Mouse (Mus musculus) G1E (cell line): ENCODE results near the gene Cacna1c.

Experiments
- CTCF ChIP-seq: IDR thresholded peaks from 2 replicates; pipeline ENCODE4 v1.5.1; 2012; ENCODE audit warnings: low read depth, low read length, inconsistent platforms, mixed read lengths
- TAL1 ChIP-seq: conservative IDR thresholded peaks from 2 replicates; pipeline ENCODE4 v1.6.1; 2012; ENCODE audit warnings: low read depth, low read length, inconsistent platforms, mixed read lengths

DNA sequence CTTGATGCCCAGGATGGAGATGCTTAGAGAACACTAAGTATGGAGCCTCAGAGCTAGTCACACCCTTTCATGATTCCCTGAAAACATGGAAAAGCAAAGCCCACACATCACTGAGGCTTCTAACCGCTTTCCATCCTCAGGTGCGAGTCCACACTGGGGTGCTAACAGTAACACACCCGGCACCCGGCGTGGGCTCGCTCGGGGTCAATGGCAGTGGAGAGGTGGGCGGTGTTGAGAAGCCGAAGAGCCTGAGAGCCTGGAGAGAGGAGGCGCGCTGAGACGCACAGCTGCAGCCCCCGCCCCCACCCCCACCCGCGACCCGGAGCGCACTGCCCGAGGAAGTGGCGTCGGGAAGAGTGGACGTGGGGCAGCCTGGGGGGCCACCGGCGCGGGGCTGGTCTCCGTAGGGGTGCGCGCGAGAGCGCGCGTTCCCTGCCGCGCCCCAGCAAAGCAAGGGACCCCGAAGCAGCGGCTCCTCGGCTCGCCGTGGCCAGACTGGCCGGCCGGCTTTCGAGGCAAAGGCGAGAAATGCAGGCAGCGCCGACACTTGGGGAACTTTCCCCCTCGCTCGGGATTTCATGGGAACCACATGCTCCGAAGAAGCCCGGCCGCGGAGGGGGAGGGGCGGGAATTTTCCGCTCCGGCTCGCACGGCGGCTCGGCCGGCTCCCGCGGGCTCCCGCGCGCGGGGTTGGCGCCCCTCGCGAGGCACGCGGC is 88.9 kb downstream of the Cacna1c start:
- TF ChIP-seq CTCF (no peak), TAL1 (no peak)
